Comparison of ENCODE assay signal across 19 mouse cellular contexts in genomic region chr5:54313660-54314279, GRCm38 (mm10).
"Had no signal": no experiment of that assay in that cellular context is flagged by ENCODE, and none has a peak within 500 bp of the region (broad histone marks: within the 10 kb centered on the region; RNA-seq: fewer than 3 reads in every experiment).

No protein-coding gene starts in this region.

- H3K9ac ChIP-seq: liver, embryonic 14.5 days; lung, embryonic 14.5 days; midbrain, embryonic 12.5 days; neural tube, embryonic 12.5 days had no signal

- H3K4me2 ChIP-seq: lung, embryonic 14.5 days; midbrain, embryonic 12.5 days; neural tube, embryonic 12.5 days had no signal

- H3K27ac ChIP-seq: liver, embryonic 14.5 days; midbrain, embryonic 10.5 days; midbrain, embryonic 12.5 days; neural tube, embryonic 12.5 days had no signal

- H3K4me3 ChIP-seq: midbrain, embryonic 10.5 days; midbrain, embryonic 12.5 days; myocyte; neural tube, embryonic 12.5 days had no signal

- ATAC-seq: midbrain, embryonic 16.5 days had no signal

- H3K4me1 ChIP-seq: midbrain, embryonic 10.5 days; midbrain, embryonic 12.5 days; neural tube, embryonic 12.5 days had no signal

- H3K9me3 ChIP-seq: midbrain, embryonic 10.5 days; midbrain, embryonic 12.5 days; neural tube, embryonic 12.5 days had no signal

- H3K36me3 ChIP-seq: midbrain, embryonic 10.5 days; midbrain, embryonic 12.5 days; neural tube, embryonic 12.5 days had no signal

- DNase-seq: lung, adult 18-20 months; lung, embryonic 14.5 days; lung, postnatal 10 days; lung, postnatal 4 days; midbrain, embryonic 14.5 days; retina, postnatal 1 day; right cerebral cortex, adult 18-20 months; right cerebral cortex, postnatal 25 days; right cerebral cortex, postnatal 4 days; spleen, adult 18-20 months; thymus, adult 18-20 months; thymus, postnatal 14 days; thymus, postnatal 36 days had no signal

- H3K27me3 ChIP-seq: midbrain, embryonic 12.5 days; neural tube, embryonic 12.5 days had no signal
